Mouse (Mus musculus): ENCODE results near the gene Mia2. TPM values are rescaled to one million over a fixed set of nuclear protein-coding genes. Genes with fewer than 3 reads are reported as not detected.

The Mia2 gene
- total RNA-seq, 2 experiments from 2014 or later: 47.3 to 52.6 TPM

GRCm38 (mm10) chr12:59198750-59199149 lies 103.2 kb downstream of the Mia2 start:
- TF ChIP-seq CTCF (conservative IDR thresholded peaks at IDR 0.05): no peak
- Histone ChIP-seq H3K4me3 (no peak overlapping the region), H3K27ac (no peak overlapping the region)
- DNase-seq (ENCODE audit: low spot score in 2 of 2): no peak

GRCm38 (mm10) chr12:59199361-59199760 lies 103.8 kb downstream of the Mia2 start:
- Histone ChIP-seq H3K4me3 (no peak overlapping the region), H3K27ac (no peak overlapping the region)
- no peak for DNase-seq (ENCODE audit: low spot score in 2 of 2)
- TF ChIP-seq CTCF (conservative IDR thresholded peaks at IDR 0.05): no peak

DNA sequence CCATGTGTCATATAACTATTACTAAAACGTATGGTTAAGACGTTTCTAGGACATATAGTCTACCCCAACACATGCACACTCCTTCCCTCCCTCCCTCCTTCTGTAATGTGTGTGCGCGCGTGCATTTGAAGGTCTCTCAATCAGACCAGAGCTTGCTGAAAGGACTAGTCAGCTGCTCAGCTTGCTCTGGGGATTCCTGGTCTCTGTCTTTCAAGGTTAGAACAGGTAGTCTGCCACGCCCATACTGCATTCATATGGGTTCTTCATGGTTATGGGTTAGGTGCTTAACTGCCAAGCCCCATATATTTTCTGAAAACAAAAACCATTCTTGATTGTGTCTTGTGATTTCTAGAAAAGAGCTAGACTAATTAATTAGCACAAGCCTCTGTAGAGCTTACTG lies 110.0 kb downstream of the Mia2 start:
- Histone ChIP-seq H3K27ac (no peak overlapping the region), H3K4me3 (no peak overlapping the region)
- TF ChIP-seq CTCF (conservative IDR thresholded peaks at IDR 0.05): no peak
- no peak for DNase-seq (ENCODE audit: low spot score in 2 of 2)

DNA sequence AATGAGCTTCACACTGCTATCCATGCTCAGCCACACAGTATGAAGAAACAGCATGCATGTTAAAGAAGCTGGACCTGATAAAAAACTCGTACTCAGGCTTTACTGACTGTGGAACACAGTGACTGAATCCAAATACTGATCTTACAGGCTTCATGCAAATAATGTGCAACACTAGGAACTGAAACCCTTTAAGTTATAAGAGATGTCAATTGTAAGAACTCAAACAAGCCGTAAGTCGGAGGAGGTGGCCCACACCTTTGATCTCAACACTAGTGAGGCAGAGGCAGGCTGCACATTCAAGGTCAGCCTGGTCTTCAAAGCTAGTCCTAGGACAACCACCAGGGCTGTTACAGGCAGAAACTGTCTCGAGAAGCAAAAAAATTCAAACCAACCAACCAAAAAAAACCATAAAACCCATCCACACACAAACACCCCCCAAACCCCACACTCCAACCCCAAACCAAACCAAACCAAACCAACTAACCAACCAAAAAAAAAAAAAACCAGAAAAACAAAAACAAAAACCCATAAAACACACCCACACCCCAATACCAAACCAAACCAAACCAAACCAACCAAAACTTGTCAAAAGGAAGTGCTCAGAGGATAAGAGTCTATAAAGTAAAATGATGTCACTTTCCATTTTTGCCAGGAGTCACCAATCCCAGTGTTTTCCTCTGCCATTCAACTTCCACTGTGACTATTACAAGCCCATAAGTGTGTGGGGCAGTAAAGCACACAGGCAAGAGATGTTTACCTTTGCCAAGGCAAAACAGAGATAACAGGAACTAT lies 110.8 kb downstream of the Mia2 start:
- H3K4me3 ChIP-seq: no peak overlapping the region
- no peak overlapping the region for H3K27ac ChIP-seq
- no peak for DNase-seq (ENCODE audit: low spot score in 2 of 2)
- no peak for TF ChIP-seq CTCF (conservative IDR thresholded peaks at IDR 0.05)

GRCm38 (mm10) chr12:59207000-59207390 lies 111.4 kb downstream of the Mia2 start:
- H3K27ac ChIP-seq: no peak overlapping the region
- no peak for DNase-seq (ENCODE audit: low spot score in 2 of 2)
- TF ChIP-seq CTCF (conservative IDR thresholded peaks at IDR 0.05): no peak
- no peak overlapping the region for H3K4me3 ChIP-seq

DNA sequence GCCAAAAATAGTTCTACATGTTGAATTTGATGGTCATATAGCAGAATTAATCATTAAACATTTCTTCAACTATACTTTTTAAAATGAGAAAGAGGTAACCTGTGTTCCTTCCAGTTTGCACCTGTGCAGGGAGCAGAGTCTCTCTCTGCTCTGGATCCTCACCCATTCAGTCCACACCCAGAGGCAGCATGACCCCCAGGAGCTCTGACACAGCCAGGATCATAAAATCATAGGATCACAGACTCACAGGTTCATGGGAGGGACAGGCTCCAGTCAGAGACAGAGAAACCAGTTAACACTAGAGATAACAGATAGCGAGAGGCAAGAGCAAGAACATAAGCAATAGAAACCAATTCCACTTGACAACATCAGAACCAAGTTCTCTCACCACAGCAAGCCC lies 112.2 kb downstream of the Mia2 start:
- Histone ChIP-seq H3K27ac (no peak overlapping the region), H3K4me3 (no peak overlapping the region)
- no peak for DNase-seq (ENCODE audit: low spot score in 2 of 2)
- TF ChIP-seq CTCF (conservative IDR thresholded peaks at IDR 0.05): no peak

DNA sequence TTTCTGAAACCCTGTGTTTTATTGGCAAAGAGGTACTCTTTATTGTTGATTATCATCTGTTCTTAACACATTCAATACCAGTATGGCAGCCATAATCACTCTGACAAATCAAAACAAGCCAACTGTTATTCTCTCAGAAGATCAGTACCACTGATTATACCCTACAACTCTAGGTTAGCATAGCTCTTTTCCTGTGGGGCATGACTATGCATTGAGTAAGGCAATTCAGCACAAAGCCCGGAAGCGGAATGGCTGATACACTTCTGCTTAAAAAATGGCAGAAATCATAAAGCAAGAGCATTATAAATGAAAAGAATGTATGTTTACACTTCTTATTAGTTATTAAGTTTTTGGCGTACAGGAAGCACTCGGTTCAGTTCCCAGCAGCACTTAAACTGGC lies 120.6 kb downstream of the Mia2 start:
- no peak for DNase-seq (ENCODE audit: low spot score in 2 of 2)
- Histone ChIP-seq H3K4me3 (peak overlapping the region; percentile 97), H3K27ac (no peak overlapping the region)
- no peak for TF ChIP-seq CTCF (conservative IDR thresholded peaks at IDR 0.05)

DNA sequence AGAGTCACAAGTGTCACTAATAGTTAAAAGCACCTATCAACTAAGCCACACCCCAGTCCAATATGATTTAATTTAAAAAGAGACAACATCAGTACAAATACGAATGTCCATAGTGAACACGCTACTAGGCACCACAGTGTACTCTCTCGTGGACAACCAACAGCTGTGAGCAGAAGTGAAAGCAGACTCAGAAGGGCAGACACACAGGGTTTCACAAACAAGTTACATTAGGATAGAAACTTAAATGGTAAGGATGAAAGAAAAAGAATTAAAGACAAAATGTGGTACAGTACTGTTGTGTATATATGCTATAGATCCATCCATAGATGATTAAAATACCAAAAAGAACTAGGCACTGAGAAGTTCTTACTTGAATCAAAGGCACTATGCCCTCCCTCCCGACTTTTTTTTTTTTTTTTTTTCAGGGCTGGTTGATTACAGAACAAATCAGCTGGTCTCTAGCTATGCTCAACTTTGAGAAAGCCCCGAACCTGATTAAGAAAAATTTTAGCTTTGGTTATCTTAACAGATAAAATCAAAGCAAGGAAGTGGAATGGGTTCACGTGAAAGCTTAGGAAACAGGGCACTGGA lies 121.2 kb downstream of the Mia2 start:
- no peak overlapping the region for H3K27ac ChIP-seq
- TF ChIP-seq CTCF (conservative IDR thresholded peaks at IDR 0.05): no peak
- no peak for DNase-seq (ENCODE audit: low spot score in 2 of 2)
- peak overlapping the region; percentile 97 for H3K4me3 ChIP-seq

DNA sequence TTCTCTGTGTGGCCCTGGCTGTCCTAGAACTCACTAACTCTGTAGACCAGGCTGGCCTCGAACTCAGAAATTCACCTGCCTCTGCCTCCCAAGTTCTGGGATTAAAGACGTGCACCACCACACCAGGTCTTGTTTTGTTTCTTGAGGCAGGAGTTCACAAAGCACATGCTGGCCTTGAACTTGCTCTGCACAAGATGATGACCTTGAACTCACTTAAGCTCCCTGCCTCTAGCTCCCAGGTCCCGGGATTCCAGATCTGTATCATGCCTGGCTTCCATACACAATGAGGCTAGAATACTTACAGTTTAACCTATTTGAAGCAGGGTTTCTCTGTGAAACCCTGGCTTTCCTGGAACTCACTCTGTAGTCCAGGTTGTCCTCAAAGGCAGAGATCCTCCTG lies 121.7 kb downstream of the Mia2 start:
- H3K27ac ChIP-seq: no peak overlapping the region
- no peak for DNase-seq (ENCODE audit: low spot score in 2 of 2)
- TF ChIP-seq CTCF (conservative IDR thresholded peaks at IDR 0.05): no peak
- H3K4me3 ChIP-seq: peak overlapping the region; percentile 97

DNA sequence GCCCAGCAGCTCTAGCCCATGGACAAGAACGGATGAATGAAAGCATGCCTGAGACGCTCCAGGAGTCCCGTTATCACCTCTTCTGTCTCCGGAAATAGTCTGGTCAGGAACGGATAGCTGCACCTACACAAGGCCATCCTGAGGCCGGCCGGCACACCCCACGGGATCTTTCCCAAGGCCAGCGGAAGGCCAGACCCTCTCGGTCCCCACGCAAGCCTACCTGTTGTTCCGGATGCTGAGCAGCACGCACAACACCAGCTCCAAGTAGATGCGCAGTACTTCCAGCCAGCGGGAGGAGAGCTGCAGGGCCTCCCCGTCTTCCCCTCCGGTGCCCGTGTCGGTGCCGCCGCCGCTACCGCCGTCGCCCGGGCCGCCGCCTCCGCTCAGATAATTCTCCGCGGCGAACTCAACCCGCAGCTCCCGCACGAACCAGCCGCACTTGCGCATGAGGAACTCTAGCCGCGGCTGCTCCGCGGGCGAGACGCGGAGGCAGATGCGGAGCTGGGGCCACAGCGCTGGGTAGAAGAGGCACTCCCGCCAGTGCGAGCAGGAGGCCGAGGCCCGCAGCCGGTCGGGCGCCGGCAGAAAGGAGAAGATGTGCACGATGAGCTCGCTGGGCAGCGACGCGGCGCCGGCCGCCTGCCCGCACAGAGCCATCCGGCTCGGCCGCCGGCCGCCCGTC lies 123.2 kb downstream of the Mia2 start:
- no peak for TF ChIP-seq CTCF (conservative IDR thresholded peaks at IDR 0.05)
- Histone ChIP-seq H3K4me3 (peak overlapping the region; percentile 97), H3K27ac (peak overlapping the region; percentile 99)
- peak; percentile 31 to 38 for DNase-seq (ENCODE audit: low spot score in 2 of 2)

GRCm38 (mm10) chr12:59219325-59220225 lies 124.0 kb downstream of the Mia2 start, which contains the start of gene Fbxo33:
Gene Fbxo33 (minus strand): TSS chr12:59219725.
- TF ChIP-seq CTCF (conservative IDR thresholded peaks at IDR 0.05): peak; percentile 74
- DNase-seq (ENCODE audit: low spot score in 2 of 2): peak; percentile 97

DNA sequence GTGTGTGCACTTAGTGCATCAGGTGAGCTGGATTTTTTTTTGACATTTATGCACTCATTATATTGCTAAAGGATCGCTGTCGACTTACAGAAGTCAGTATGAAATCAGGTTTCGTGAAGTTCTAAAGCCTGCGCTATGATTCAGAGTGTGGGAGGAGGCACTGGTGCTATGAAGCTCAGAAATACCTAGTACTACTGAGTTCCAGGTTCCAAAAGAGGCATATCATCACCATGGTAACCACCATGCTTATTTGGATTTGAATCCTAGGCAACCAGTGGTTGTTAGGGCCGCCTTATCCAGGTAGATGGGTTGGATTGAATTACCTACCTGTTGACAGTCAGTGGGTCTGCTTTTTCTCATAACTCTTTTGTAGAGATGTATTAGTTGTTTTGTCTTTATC lies 132.8 kb downstream of the Mia2 start:
- DNase-seq (ENCODE audit: low spot score in 2 of 2): peak; percentile 24 to 63
- H3K4me3 ChIP-seq: no peak overlapping the region
- H3K27ac ChIP-seq: peak overlapping the region; percentile 78
- no peak for TF ChIP-seq CTCF (conservative IDR thresholded peaks at IDR 0.05)

More at GRCm38 (mm10) chr12:59219325-59220225, 124.0 kb downstream of the Mia2 start, which contains the start of gene Fbxo33:
- peak within 1 kb of the TSS; percentile 97 for H3K4me3 ChIP-seq
- peak within 1 kb of the TSS; percentile 99 for H3K27ac ChIP-seq
